Mouse (Mus musculus) heart, adult 2 months (tissue): ENCODE measurements at regions not wholly inside any gene's neighbourhood (a gene's known extent, or its start where the extent isn't known, plus 50 kb on each side); places are given as distances from the start of the nearest gene placed in this dataset.

Experiments used
- DNase-seq, 2 experiments: peaks; one replicate each; pipeline ENCODE4 v3.0.0; 2021
- H3K27ac ChIP-seq: fragments of 200-600 bp; 2 replicates; pipeline ENCODE4 v1.8.1; 2022
- H3K27me3 ChIP-seq: fragments of 200-500 bp; 2 replicates; pipeline ENCODE4 v1.6.1; 2012; ENCODE audit warnings: mild to moderate bottlenecking, low read length, inconsistent platforms, mixed read lengths; ENCODE audit not compliant: control insufficient read depth, insufficient read depth
- H3K36me3 ChIP-seq: fragments of 200-500 bp; 2 replicates; pipeline ENCODE4 v1.6.1; 2012; ENCODE audit warnings: low read length, inconsistent platforms; ENCODE audit not compliant: control insufficient read depth, insufficient read depth
- H3K4me1 ChIP-seq: fragments of 200-500 bp; 2 replicates; pipeline ENCODE4 v1.6.1; 2011; ENCODE audit warnings: low read length; ENCODE audit not compliant: control insufficient read depth, insufficient read depth
- H3K4me3 ChIP-seq: fragments of 200-600 bp; 2 replicates; pipeline ENCODE4 v1.8.1; 2022
- H3K79me2 ChIP-seq: fragments of 200-500 bp; replicated peaks from 2 replicates; pipeline ENCODE4 v1.6.1; 2012; ENCODE audit warnings: mild to moderate bottlenecking, inconsistent platforms, low read length, moderate library complexity, mixed read lengths; ENCODE audit not compliant: control insufficient read depth, insufficient read depth
- H3K9ac ChIP-seq: fragments of 200-500 bp; 2 replicates; pipeline ENCODE4 v1.6.1; 2012; ENCODE audit warnings: low read depth, mild to moderate bottlenecking, control low read depth, inconsistent platforms, low read length, mixed read lengths
- CTCF ChIP-seq: fragments of 200-600 bp; IDR thresholded peaks from 2 replicates; pipeline ENCODE4 v1.8.1; 2022; ENCODE audit warnings: antibody characterized with exemption, mild to moderate bottlenecking, moderate library complexity
- EP300 ChIP-seq: fragments of 200-500 bp; IDR thresholded peaks from 2 replicates; pipeline ENCODE4 v1.6.1; 2011; ENCODE audit warnings: low read depth, low read length, control low read depth; ENCODE audit not compliant: insufficient read depth
- POLR2A ChIP-seq: fragments of 200-500 bp; IDR thresholded peaks from 2 replicates; pipeline ENCODE4 v1.6.1; 2011; ENCODE audit warnings: mild to moderate bottlenecking, low read depth, low read length, control low read depth; ENCODE audit not compliant: insufficient read depth
- WGBS: fragments of 180-500 bp; shearing (Covaris S2); methylation state at CpG from one replicate; pipeline ENCODE4 v1.1.7; 2018; 5-methylcytosine and 5-hydroxymethylcytosine counted together
- intact Hi-C: fragments of 180-260 bp; cut with DNase I; formaldehyde crosslinking; loops from one replicate; pipeline ENCODE4 v1.15.1; 2025
- microRNA-seq, 2 experiments: library from miRNA; unstranded; fragments of <30 nt; microRNA quantifications; one replicate each; pipeline ENCODE4 v1.2.0; 2021

DNA sequence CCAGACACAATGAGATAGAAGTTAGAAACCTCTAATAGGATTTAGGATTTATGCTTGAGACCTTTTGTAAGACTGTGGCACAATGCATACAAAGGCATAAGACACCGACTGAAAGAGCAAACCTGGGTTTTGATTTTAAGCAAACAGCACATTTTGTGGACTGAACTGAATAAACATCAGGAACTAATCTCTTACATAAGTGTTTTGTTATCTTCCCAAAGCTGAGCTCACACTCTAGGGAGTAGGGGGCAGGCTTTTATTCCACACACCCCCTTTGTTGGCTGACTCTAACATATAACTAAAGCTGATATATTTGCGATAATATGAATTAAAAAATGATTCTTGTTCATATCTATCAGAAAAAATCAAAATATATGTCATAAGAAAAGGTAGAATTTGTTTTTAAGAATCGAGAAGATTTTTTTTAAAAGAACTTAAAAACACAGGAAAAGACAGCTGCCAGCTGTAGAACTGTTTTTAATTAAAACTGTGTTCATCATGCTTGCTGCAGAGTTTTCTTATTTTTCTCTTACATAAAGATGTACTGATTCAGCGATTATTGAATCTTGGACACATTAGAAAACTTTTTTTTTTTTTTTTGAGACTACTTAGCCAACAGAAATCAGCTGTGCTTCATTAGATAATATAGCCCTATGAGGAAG lies 56.2 kb upstream of the Dcn start:
- no peak for TF ChIP-seq EP300
- TF ChIP-seq POLR2A = no peak
- no peak for TF ChIP-seq CTCF

More for the DNA sequence above, 56.2 kb upstream of the Dcn start:
- Histone ChIP-seq H3K27me3 (no peaks in the 10 kb centered on the region), H3K27ac (peak overlapping the region; percentile 40), H3K79me2 (no peaks in the 10 kb centered on the region), H3K4me1 (no peaks in the 10 kb centered on the region; the same call in 1 of the 2 replicates), H3K9ac (no peak overlapping the region), H3K4me3 (no peak overlapping the region), H3K36me3 (no peaks in the 10 kb centered on the region)
- no peak for DNase-seq
- WGBS = 48% methylated on average over 4 of the region's 4 CpGs
- intact Hi-C loops = no loop called here

Small RNAs in the stretch of these regions (microRNA-seq; reads per million reads assigned to microRNA genes)
- gene Gm24587 = 0 reads per million in 2 experiments
- 0 reads per million in 2 experiments for gene Mir3966
